Mouse (Mus musculus): Measurements from ENCODE around the gene Cox4i1.
A peak's percentile ranks its signal among the peaks of the same experiment; 100 is the strongest.

Gene Cox4i1

DNA sequence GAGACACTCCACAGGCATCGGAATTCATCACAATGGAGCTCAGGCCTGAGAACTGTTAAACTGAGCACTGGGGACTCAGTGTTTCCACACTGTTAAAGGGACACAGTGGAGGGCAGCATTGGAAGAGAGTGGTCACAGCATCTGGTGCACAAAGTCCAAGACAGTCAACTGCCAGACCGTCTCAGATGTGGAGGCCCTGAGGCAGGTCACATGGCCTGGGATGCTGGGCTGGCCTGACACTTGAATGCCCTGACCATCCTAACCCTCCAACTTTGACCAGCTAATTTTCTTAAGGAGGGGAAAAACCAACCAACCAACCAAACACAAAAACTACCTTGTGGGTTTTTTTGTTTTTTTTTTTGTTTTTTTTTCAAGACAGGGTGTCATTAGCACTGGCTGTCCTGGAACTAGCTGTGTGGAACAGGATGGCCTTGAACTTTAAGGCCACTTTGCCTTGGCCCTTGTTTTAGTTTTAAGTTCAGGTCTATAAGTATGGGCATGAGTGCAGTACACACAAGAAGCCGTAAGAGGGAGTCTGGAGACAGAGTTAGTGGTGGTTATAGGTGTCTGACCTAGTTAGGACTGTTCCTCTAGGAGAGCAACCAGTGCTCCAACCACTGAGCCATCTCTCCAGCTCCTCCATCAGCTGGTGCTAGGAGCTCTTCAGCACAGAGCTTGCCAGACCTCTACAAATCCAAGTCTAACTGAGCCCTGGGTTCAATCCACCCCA is 2.1 kb upstream of the Cox4i1 start:
- no peak for DNase-seq

DNA sequence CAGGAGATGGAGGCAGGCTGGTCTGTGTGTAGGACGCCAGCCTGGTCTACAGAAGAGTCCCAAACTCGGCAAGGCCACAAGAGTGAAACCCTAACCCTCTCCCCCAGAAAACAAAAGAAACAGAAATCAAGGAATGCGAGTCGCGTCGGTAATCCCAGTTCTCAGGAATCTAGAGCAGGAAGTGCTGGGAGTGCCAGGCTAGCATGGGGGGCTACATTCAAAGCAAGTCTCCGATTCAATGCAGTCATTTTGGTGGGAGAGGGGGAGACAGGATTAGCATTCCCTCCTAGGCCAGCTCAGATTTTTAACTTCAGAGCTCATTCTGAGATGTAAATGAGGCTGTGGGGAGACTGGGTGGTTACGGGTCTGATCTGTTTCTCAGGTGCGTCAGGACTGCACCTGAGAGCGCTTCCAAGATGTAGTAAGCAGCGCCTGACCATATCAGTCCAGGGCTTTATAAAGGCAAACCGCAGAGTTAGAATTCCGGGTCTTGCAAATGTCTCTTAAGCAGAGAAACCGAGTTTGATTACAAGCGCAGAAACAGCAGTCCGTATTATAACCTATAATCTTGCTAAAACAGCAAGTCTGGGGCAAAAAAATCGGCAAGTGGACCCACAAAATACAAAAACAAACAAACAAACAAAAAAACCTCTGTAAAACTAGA is 1.1 kb upstream of the Cox4i1 start:
- DNase-seq, result no peak

DNA sequence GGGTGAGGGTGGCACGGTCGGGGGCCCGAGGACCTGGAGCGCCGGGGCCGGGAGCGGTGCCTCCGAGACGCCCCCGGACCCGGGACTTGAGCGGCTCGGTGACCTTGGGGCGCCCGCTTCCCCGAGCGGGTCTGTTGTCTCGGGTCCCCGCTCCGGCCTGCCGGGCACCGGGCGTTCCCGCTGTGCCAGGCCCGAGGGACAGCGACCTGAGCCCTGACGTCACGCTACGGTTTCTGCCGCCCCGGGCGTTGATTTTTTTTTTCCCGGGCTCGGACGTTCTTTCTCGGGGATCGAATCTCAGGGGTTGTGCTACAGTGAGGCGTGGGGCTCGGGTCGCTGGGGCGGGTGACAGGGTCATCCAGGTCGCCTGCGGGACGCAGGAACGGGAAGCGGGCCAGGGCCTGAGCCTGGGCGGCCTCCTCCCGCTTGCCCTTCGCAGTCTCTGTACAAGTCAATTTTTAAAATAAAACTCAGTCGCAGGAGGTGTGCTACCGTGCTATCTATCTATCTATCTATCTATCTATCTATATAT is 418 bp downstream of the Cox4i1 start, which contains the start of gene Emc8:
TSS of gene Emc8 (minus strand) at position 200 of the 532 bp plus-strand sequence.
- DNase-seq, result peak in 1 of 2 experiments; percentile 25

DNA sequence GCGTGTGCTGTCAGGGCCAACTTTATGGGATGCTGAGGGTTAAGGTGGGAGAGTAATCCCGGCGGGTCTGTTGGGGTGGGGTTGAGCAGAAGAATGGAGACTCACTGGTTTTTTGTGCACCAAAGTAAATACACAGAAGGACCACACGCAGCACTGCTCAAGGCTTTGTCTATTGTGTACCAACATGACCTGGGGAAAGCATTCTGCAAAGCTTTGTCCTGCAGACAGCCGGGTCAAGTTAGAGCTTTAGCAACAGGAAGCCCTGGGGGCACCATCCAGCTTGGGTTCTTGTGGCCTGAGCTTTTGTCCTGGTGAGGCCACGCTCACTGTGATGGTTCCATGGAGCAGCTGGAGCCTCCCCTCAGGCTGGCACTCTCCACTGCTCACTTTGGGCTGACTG is 3.8 kb downstream of the Cox4i1 start:
- DNase-seq, result no peak

DNA sequence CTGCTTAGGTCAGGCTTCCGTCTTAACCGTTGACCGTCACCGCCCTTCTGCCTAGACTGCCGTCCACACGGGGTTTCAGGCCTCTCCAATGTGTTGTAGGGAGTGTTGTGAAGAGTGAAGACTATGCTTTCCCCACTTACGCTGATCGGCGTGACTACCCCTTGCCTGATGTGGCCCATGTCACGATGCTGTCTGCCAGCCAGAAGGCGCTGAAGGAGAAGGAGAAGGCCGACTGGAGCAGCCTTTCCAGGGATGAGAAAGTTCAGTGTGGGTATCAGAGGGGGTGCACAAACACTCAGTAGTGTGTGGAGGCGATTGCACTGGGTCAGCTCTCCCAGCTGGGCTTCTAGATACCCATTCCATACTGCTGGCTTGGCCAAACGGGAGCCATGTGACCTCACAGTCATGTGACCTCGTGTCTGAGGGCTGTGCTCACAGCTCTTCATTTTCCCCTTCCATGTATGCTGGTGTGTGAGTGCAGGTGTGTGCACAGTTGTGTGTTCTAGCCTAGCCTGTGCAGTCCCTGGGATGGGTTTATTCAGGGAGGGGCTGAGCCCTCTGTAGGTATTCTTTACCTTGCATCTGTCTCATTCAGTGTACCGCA is 4.7 kb downstream of the Cox4i1 start:
- no peak for DNase-seq

DNA sequence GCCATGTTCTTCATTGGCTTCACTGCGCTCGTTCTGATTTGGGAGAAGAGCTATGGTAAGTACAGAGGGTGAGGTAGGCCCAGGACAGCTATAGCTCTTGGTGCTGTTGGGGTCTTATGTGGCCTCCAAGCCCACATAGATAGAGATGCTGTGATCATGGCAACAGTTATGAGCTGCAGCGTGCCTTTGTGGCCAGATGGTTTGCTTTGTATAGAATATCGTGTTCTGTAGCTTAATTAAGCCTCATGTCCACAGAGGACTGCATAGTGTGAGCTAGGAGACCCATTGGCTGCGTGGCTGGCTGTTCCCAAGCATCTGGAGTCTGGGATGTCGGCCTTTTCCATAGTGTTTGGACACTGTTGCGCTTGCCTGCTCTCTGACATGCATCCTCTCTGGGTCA is 5.3 kb downstream of the Cox4i1 start:
- DNase-seq, result no peak

DNA sequence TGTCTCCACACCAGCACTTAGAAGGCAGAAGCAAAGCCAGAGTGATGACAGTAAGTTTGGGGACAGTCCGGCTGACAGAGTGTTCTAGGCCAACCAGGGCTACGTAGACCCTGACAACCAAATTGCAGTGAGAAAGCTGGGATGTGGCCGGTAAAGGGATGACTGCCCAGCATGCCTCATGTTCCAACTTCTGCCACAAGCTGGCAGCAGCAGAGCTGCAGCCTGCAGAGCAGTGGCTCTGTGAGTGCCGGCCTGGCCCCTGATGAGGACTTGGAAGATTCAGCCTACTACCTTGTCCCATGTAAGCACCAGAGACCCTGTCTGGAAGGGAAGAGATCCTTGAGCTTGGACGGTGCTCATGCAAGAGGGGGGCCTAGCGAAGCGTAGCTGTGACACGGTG is 7.7 kb downstream of the Cox4i1 start:
- DNase-seq, result no peak

DNA sequence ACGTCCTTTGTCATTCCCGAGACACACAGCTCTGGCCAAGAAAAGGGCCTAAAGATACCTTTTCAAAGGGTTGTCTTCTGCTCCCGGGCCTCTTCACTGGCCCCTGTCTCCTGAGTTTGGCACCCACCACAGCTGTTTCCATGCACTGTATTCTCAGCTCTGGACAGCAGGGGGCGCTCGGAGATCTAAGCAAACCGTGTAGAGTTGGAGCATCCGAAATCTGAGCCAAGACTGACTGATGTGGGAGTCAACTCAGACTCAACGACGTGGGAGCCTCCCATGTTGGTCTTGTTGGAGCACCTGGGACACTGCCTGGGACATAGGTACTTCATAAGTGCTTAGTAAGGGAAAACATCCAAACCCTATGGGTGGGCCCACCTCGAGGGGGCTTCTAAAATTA is 10.4 kb downstream of the Cox4i1 start:
- DNase-seq, result peak; percentile 63 to 85

DNA sequence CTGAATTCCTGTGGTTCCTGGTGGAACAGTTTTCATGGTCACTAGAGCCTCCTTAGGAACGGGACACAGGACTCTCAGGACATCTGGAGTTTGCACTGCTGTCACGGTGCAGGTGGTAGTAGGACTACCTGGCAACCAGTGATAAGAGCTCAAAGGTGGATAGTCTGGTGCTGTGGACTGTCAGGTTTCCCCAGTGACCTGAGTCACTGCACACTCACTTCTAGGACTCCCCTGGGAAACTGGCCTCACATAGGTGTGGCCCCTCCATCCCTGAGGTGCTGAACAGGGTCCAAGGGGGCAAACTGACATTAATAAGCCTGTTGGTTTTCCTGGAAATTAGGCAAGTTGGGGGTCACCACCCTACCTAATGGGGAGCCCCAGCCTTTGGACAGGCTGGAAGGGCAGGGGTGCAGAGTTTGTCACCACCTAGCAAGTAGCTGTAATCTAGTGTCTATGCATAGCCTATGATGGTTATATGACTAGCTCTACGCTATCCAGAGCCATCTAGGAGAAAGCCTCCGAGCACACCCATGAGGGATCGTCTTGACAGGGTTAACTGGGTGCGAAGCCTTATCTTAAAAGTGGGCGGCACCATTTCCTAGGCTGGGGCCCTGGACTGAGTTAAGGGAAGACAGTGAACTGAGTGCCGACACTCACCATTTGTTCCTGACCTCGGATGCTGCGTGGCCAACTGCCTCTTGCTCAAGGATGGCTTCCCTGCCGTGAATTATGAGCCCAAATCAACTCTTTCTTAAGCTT is 11.8 kb downstream of the Cox4i1 start:
- no peak for DNase-seq

DNA sequence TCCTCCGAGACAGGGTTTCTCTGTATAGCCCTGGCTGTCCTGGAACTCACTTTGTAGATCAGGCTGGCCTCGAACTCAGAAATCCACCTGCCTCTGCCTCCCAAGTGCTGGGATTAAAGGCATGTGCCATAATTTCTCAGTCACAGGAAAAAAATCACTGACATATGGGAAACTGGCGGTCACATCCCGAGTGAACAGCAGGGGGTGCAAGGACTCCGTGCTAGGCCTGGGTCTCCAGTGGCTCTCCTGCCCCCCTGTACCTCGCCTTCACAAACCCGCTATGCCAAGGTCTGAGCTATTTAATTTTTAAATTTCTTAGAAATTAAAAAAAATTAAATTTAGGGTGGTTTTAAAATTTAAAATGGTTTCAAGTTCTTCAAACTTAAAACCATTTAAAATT is 12.4 kb downstream of the Cox4i1 start:
- DNase-seq, result peak; percentile 43 to 70

DNA sequence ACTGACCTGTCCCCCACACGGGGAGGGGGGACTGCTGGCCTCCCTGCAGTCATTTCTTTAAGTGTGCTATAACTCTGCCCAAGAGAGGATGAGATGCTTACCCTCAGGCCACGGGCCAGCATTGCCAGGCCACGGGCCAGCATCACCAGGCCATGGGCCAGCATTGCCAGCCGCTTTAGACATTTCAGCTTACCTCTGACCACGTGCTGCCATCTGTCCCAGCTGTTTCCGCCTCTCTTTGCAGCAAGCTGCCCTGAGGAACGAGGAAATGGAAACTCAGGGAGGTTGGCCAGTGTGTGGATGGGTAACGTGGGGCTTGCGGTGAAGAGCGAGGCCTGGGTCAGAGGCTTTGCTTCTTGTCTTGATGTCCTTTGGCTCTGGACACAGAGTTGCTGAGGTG is 13.1 kb downstream of the Cox4i1 start:
- DNase-seq, result no peak

DNA sequence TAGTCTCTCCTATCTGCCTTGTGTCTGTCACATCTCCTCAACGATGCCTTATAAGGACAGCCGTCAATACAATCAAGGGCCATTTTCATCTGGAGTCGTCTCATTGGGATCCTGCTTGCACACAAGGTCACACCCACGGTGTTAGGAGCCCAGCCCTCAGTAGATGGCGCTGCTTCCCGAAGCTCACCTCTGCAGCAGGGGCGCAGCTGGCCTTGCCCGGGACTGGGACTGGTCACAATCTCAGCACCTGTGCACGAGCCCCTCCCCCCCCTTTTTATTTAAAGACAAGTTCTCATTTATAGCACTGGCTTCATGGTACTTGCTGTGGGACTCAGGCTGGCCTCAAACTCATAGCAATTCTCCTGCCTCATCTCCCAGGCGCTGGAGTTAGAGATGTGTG is 15.6 kb downstream of the Cox4i1 start:
- DNase-seq, result peak; percentile 76 to 88

DNA sequence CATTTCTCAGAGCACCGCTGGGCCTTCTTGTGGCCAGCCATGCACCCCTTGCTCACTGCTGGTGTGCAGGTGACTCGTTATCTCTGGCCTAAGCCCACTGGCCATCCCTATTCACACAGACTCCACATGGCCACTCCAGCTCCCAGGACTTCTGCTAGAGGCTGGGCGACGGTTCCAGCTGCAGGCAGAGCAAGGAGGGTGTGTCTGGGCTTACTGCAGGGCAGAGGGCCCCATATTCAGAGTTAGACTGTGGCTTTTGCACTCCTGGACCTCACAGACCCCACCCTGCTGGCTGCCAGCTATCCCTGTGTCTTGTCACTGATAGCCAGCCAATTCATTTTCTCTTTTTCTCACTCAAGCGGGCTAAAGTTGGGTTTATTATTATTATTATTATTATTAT is 16.1 kb downstream of the Cox4i1 start:
- DNase-seq, result no peak

DNA sequence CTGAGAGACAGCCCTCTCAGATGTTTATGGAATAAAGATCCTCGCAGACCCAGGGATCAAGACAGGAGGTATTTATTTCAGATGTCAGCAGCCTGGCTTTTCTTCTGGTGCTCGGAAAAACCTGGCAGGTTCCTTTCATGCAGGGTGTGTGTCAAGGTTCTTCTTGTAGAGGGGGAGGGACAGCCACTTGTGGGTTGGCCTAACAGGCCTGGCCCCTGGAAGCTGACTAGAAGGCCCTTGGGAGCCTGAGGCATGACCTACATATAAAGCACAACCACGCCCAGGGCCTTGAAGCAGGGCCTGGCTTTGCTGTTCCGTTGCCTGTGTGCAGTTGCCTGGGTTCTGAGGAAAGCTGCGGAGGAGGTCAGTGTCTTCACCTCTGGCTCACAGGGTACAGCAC is 17.1 kb downstream of the Cox4i1 start:
- DNase-seq, result no peak

DNA sequence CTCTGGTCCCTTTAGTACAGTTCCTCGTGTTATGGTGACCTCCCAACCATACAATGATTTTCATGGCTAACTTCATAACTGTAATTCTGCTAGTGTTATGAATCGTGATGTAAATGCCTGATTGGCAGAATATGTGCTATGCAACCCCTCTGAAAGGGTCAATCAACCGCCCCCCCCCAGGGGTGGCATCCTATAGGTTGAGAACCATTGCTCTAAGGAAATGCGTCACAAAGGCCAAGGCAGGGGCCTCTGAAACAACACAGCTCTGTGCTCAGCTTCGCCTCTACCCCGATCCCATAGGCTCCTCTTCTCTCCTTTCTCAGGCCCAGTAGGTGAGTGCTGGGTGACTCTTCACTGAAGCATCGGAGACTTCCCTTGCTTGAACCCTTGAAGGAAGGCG is 17.6 kb downstream of the Cox4i1 start:
- DNase-seq, result no peak

DNA sequence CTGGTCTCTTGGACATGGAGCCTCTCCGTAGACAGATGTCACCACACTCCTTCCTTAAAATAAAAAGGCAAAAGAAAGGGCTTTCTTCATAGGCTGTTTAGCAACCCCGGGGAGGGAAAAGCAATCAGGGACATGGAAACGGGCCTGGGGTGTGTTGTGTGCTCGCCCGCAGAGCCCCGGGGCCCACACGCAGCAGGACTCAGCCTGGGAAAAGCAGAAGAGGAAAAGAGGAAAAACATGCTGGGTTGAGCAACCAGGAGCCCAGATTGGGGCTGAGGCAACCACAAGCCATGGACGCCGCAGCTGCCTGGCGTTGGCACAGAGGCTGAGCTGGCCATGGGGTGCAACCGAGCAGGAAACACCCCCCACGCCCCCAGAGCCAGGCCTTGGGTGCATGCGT is 18.0 kb downstream of the Cox4i1 start:
- DNase-seq, result peak in 1 of 2 experiments; percentile 26

DNA sequence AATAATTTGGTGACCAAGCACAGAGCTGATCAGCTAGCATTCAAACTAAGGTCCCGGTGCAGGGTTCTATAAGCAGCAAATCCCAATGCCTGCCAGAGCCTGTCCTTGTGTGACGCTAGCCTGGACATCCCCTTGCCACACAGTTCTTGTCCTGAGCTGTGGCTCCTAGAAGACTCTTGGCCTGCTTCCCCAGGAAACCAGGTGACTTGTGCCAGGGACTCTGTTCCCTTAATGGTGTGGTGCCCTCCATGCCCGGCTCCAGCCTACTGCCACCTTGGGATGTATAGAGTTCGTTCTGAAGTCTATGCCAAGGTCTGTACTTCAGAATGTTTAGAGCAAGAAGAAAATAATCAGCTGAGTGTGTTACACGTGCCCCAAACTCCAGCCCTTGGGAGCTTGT is 18.6 kb downstream of the Cox4i1 start:
- DNase-seq, result no peak

DNA sequence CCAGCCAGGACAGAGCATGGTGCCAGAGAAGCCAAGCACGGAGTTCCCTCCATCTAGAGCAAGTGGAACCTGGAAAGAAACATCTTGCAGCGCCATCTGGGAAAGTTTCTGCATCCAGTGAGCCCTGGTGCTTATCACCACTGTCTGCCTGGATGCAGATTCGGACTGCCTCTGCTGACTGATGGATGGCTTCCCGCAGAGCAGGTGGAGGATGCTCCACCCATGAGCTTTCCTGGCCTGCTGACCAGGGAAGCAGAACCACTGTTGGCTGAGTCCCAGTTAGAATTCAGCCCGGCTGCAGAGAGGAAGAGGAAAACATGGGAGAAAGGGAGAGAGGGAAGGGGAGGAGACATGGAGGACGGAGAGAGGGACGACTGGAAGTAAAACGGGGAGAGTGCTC is 19.8 kb downstream of the Cox4i1 start:
- DNase-seq, result no peak

DNA sequence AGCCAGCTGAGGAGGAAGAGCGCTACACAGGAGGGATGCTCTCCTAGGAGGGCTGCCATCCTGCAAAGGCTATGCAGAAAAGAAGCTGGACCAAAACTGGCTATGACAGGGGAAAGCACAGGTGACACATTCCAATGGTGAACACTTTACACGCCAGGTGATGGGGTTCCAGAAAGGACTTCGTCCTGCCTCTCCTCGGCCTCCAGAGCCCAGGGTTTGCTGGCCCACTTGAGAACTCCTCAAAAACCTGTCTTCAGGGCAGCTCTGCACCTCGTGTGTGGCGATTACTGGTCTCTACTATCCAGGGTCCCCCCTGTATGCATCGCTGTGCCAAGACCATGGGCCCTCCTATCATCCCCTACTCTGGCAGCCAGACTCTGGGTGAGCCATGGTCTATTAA is 20.5 kb downstream of the Cox4i1 start:
- DNase-seq, result no peak

DNA sequence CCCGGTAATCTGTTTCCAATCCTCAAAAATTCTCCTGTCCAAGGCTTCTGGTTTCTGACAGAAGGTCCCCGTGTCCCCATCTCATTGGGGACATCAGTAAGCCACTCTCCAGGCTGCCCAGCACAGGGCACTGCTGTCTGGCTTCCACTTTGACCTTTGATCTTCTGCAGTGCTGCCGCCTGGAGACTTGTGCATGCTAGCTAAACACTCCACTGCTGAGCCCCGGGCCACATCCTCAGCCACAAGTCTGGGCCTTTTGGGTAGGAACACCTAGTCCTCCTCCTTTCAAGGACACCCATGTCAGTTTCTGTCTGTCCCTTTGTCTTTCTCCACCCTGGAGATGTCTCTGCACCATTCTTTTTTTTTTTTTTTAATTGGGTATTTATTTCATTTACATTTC is 24.9 kb downstream of the Cox4i1 start:
- no peak for DNase-seq

DNA sequence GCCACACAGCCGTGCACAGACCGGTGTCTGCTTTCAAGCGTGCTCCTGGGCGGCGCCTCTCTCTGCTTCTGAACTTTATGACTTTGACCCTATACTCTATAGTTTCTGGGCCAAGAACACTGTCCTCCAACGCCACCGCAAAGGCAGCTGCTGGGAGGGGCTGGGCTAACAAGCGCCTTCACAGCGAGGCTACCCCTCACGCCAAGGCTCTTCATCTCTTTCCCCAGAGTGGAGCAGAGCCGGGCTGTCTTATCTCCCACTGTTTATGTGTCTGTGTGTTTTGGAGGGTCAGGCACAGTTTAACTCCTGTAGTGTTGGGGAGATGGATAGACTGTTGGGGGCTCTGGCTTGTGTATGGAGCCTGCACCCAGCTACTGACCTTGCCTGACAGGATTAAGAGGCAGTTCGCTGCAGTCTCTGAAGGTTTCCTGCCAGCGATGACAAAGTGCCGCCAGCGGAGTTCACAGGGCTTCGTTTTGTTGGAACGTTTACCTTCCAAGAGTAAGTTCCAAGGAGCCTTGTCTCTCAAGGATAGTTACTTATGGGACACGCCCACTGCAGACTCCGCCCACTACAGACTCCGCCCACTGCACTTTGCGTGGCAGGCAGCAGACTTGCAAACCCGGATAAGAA is 26.0 kb downstream of the Cox4i1 start:
- no peak for DNase-seq

DNA sequence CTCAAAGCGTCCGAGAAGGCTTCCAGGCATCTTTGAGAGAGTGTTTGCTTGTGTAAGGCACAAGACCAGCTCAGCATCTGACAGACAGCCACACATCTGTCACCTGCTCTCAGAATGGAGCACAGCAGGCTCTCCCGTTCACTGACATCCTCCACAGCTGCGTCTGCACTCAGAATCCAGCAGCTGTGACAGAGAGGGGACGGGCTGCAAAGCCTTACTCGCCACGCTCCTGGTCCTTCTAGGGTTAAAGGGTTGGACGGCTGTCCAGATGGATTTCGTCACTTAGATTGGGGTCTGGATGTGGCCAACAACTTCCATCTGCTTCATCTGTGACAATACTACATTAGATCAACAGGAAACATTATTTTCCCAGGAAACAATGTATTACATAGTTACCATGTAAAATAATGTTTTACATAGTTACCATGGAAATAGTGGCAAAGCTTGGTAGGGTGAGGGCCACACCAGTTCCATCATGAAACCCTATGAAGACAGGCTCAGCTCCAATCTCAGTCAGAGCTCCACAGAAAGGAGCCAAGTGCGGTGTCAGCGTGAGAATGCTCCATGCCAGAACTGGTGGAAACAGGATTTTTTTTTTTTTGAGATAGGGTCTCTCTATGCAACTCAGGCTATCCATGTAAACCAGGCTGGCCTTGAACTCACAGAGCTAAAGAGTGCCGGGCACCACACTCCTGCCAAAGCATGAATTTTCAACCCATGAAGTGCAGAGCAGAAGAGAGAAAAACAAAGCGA is 28.6 kb downstream of the Cox4i1 start:
- no peak for DNase-seq

Measured in spleen, adult 18-20 months (tissue).